ENCODE assay signal across 15 mouse cellular contexts in the genomic region with DNA sequence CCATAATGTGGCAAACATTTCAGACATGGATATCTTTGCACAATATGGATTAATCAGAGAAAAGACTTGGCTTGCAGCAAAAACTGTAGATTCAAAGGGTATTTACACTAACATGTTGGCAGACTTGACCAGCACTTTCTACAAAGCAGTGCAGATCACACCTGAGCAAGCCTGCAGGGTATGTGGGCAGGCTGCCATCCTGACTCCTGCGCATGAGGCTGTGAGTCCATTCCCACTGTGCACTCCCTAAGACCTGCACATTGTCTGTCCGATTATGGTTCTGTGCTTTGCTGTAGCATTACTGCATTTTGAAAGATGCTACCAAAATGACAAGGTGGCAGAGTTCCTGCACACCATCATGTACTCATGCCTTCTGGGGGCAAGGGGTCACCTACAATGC.
"Had no signal": no experiment of that assay in that cellular context is flagged by ENCODE, and none has a peak within 500 bp of the region (broad histone marks: within the 10 kb centered on the region; RNA-seq: fewer than 3 reads in every experiment).

No protein-coding gene starts in this region.

- H3K4me2 ChIP-seq: liver, embryonic 11.5 days; liver, embryonic 15.5 days; lung, embryonic 14.5 days; midbrain, embryonic 11.5 days; neural tube, embryonic 13.5 days had no signal

- ATAC-seq: midbrain, embryonic 16.5 days had no signal

- H3K4me1 ChIP-seq: liver, embryonic 15.5 days had no signal

- H3K4me3 ChIP-seq: layer of hippocampus, adult 2 months; limb, embryonic 10.5 days; liver, embryonic 15.5 days; neural tube, embryonic 13.5 days had no signal

- DNase-seq: kidney, adult 9 months; kidney, postnatal 4 days; lung, embryonic 14.5 days; lung, postnatal 10 days; lung, postnatal 4 days; right cerebral cortex, postnatal 14 days; thymus, postnatal 14 days had no signal

- H3K27me3 ChIP-seq: liver, embryonic 15.5 days; neural tube, embryonic 13.5 days had no signal

- H3K9ac ChIP-seq: liver, embryonic 15.5 days; lung, embryonic 14.5 days; neural tube, embryonic 13.5 days had no signal

- H3K27ac ChIP-seq: kidney, postnatal 0 days; layer of hippocampus, adult 2 months; limb, embryonic 10.5 days; liver, embryonic 15.5 days; neural tube, embryonic 13.5 days had no signal

- H3K36me3 ChIP-seq: limb, embryonic 10.5 days; liver, embryonic 15.5 days; neural tube, embryonic 13.5 days had no signal

- H3K9me3 ChIP-seq: limb, embryonic 10.5 days; liver, embryonic 15.5 days; neural tube, embryonic 13.5 days had no signal
